Comparison of ENCODE assay signal across 27 mouse cellular contexts in genomic region chr16:42032030-42032429, GRCm38 (mm10).
"Had no signal": no experiment of that assay in that cellular context is flagged by ENCODE, and none has a peak within 500 bp of the region (broad histone marks: within the 10 kb centered on the region; RNA-seq: fewer than 3 reads in every experiment).

No protein-coding gene starts in this region.

- H3K27me3 ChIP-seq: heart, embryonic 13.5 days; heart, embryonic 15.5 days; hindbrain, embryonic 13.5 days; hindbrain, embryonic 15.5 days; kidney, embryonic 15.5 days; limb, embryonic 13.5 days; limb, embryonic 15.5 days; liver, embryonic 12.5 days had no signal

- H3K9ac ChIP-seq: heart, embryonic 13.5 days; heart, embryonic 15.5 days; hindbrain, embryonic 13.5 days; hindbrain, embryonic 15.5 days; kidney, embryonic 15.5 days; limb, embryonic 13.5 days; limb, embryonic 15.5 days; liver, embryonic 12.5 days; liver, embryonic 14.5 days had no signal

- DNase-seq: gastrocnemius, postnatal 14 days; gastrocnemius, postnatal 36 days; heart, adult 11 months; heart, adult 2 months; heart, postnatal 14 days; heart, postnatal 36 days; kidney, adult 11 months; kidney, adult 2 months; kidney, adult 9 months; kidney, postnatal 14 days; kidney, postnatal 36 days; layer of hippocampus, adult 9-11 months; layer of hippocampus, postnatal 36 days; left cerebral cortex, postnatal 4 days had no signal

- H3K4me3 ChIP-seq: heart, adult 2 months; heart, embryonic 13.5 days; heart, embryonic 15.5 days; hindbrain, embryonic 13.5 days; hindbrain, embryonic 15.5 days; kidney, embryonic 15.5 days; limb, embryonic 13.5 days; limb, embryonic 15.5 days; liver, embryonic 12.5 days had no signal

- H3K4me2 ChIP-seq: heart, embryonic 11.5 days; heart, embryonic 13.5 days; heart, embryonic 15.5 days; hindbrain, embryonic 13.5 days; hindbrain, embryonic 15.5 days; kidney, embryonic 15.5 days; limb, embryonic 13.5 days; limb, embryonic 15.5 days; liver, embryonic 12.5 days had no signal

- H3K36me3 ChIP-seq: heart, embryonic 13.5 days; heart, embryonic 15.5 days; hindbrain, embryonic 13.5 days; hindbrain, embryonic 15.5 days; kidney, embryonic 15.5 days; limb, embryonic 13.5 days; limb, embryonic 15.5 days; liver, embryonic 12.5 days had no signal

- ATAC-seq: hindbrain, postnatal 0 days; intestine, embryonic 16.5 days; liver, embryonic 12.5 days had no signal

- H3K9me3 ChIP-seq: heart, embryonic 13.5 days; heart, embryonic 15.5 days; hindbrain, embryonic 13.5 days; hindbrain, embryonic 15.5 days; kidney, embryonic 15.5 days; limb, embryonic 13.5 days; limb, embryonic 15.5 days; liver, embryonic 12.5 days had no signal

- H3K4me1 ChIP-seq: heart, embryonic 13.5 days; heart, embryonic 15.5 days; hindbrain, embryonic 13.5 days; hindbrain, embryonic 15.5 days; kidney, embryonic 15.5 days; limb, embryonic 13.5 days; limb, embryonic 15.5 days; liver, embryonic 12.5 days had no signal

- H3K27ac ChIP-seq: heart, adult 2 months; heart, embryonic 13.5 days; heart, embryonic 15.5 days; hindbrain, embryonic 13.5 days; hindbrain, embryonic 15.5 days; hindbrain, postnatal 0 days; kidney, embryonic 15.5 days; kidney, postnatal 0 days; limb, embryonic 13.5 days; limb, embryonic 15.5 days; liver, embryonic 12.5 days; liver, embryonic 14.5 days had no signal
